Mouse (Mus musculus) gastrocnemius, postnatal 14 days (tissue): ENCODE data around the gene Nagk. TPM values are rescaled to one million over a fixed set of nuclear protein-coding genes. Genes with fewer than 3 reads are reported as not detected.
"Not testable (repeated sequence)": the region's sequence is repeated elsewhere in the genome, so short reads cannot be mapped to it uniquely, and the experiment has no call there.

ENCODE experiments used
- DNase-seq: peaks from one replicate; pipeline ENCODE4 v3.0.0; 2021; ENCODE audit warnings: mixed read lengths
- intact Hi-C: fragments of 180-260 bp; cut with DNase I; formaldehyde crosslinking; loops from one replicate; pipeline ENCODE4 v1.15.1; 2025; ENCODE audit warnings: low total_unique reads
- long read RNA-seq, 2 experiments: library from polyadenylated mRNA; stranded (forward); transcript quantifications; one replicate each; pipeline ENCODE4 v2.0.0; 2021
- total RNA-seq, 2 experiments: library from RNA; stranded (reverse); gene quantifications; 2 replicates each; pipeline ENCODE4 v1.2.3; 2021

The Nagk gene
- 1 to 10 TPM; 6.8 to 8.4 TPM for total RNA-seq
- long read RNA-seq, experiment 1, partial matches to known transcripts: 2 of 8 reads
- long read RNA-seq, experiment 1, other reads (novel, unspliced or antisense): 0 of 8 reads
- long read RNA-seq, experiment 2, transcript Nagk-201 (10 exons, 1,405 nt): major isoform, 8 of 15 reads
- long read RNA-seq, experiment 2, partial matches to known transcripts: 3 of 15 reads
- long read RNA-seq, experiment 2, other reads (novel, unspliced or antisense): 2 of 15 reads

DNA sequence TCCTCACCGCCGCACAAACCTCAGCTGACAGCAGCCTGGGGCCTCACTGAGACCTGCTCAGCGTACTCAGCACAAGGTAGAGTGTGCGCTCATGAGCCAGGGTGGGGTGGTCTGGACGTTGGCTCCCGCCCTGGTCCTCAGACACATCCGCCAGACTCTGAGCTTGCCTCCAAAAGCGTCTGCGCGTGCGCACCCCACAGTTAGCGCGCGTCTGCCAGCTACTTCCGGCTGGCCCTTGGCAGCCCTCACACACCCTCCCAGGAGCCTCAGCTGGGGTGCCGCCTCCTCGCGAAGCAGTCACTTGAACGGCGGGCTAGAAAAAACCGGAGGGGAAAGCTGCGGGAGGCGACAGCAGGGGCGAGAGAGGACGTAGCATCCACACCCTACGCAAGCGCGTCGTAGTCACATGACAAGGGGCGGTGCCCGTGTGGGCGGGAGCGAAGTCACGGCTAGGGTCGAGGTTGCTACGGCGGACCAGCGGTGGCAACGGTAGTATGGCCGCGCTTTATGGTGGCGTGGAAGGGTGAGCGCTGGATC is at the start of gene Nagk:
Nagk (plus strand) TSS at position 223 of the 537 bp plus-strand sequence.
- intact Hi-C loops: no loop called here
- DNase-seq: peak; percentile 92

DNA sequence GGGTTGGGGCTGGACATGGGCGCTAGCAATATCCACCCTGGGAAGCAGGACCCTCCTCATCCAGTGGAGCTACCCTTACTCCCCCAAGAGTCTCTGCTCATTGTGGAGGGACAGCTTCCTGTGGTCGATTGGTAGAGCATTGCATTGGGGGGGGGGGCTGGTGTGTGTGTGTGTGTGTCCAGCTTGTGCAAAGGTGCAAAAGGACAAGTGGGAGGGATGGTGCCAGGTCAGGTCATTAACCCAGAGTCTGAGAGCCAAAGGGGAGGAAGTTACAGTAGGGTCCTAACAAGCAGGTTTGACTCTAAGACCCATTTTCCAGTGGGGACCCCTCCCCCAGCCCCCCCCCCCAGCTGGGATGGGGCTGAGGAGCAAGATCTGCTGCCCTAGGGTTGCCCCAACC is 49.3 kb upstream of the Nagk start:
- DNase-seq: no peak
- intact Hi-C loops: no loop called here

DNA sequence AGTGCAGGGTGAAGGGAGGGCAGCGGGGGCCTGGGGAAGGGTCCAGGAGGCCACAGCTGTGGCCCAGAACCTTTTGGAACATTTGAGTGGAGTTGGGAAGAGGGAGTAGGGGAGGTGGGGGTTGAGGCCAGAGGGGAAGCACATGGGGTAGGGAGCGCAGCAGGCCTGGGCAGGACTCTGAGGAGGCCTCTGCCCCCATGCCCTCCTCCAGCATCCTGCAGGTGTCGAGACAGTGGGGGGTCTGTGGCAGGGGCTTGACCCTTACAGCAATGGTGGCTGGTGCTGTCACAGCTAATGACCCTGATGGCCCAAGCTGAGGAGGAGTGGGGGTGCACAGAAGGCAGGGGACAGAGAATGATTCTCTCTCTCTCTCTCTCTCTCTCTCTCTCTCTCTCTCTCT is 45.5 kb upstream of the Nagk start:
- intact Hi-C loops: no loop called here

DNA sequence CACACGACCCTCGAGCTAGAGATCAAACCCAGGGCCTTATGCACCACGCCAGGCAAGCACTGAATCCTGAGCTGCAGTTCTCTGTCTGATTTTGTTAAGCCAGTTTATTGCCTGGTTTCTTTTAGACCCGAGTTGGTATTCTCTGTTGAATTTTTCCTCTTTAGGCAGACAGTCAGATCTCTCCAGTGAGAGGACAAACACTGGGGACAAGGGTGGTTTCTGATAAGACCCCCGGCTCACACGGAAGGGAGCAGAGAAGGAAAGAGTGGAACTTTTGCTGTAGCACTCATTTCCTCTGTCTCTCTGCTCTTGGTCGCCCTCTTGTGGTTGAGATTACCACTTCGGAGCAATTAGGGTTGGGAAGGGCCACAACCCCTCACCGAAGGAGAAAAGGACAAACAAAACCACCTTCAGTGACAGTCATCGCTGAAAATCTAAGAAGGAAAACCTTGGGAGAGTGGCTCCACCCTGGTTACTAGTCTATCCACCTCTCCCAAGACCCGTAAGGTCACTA is 44.6 kb upstream of the Nagk start:
- DNase-seq: peak; percentile 36
- intact Hi-C loops: no loop called here

More for the DNA sequence above, 45.5 kb upstream of the Nagk start:
- no peak for DNase-seq

DNA sequence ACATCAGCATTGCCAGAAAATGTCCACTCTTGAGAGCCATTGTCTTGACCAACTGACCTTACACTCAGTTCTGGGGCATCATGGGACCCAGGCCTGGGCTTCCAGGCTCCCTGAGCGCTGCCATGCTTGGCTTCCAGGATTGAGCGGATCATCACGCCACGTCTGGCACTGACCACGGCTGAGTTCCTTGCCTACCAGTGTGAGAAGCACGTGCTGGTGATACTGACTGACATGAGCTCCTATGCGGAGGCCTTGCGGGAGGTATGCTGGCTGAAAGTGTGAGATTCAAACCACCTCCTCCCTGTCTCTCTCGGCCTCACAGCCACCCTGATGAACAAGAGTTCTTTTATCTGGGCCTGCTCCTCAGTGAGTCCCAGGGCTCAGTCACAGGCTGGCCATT is 38.7 kb upstream of the Nagk start:
- intact Hi-C loops: no loop called here
- no peak for DNase-seq

DNA sequence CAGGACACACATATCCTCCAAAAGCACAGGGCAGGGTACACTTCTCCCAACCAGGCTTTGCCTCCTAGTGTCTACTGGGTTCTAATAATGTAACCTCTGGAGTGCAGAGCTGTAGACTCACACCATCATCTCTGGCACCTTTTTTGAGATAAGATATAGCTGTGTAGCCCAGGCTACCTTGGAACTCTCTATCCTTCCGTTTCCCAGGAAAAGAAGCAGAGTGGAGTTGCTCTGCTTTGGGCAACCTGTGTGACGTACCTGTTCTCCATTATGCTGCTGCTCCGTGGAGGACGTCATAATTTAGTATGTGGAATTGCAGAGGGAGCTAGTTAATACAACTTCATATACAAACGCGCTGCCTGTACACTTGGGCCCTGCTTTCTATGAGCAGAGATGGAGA is 32.4 kb upstream of the Nagk start, which contains the start of gene Ankrd53:
Ankrd53 (plus strand) TSS at position 301 of the 400 bp plus-strand sequence.
- intact Hi-C loops: no loop called here
- DNase-seq: no peak

DNA sequence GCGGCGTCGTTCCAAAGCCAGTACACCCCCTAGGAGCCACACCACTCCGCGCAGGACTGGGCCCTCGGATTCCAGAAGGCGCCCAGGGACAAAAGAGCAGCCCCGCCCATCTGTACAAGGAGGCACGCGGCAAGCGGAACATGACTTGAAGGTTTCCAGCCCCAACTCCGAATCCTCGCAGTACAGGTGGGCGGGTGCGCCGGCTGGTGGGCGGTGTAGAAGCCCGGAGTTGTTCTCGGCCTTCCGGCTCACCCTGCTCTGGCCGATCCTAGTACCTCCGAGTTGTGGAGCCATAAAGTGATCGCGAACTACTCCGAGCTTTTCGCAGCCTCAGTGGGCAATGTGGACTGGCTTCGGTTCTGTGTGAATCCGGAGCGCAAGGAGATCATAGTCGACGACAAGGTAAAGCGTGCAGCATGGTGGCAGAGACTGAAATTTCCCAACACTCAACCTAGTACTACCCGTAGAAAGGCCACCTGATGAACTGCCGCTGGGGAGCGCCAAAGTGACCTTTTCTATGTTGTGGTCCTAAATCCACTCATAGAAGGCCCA is 31.8 kb upstream of the Nagk start:
- intact Hi-C loops: no loop called here
- DNase-seq: peak; percentile 22

DNA sequence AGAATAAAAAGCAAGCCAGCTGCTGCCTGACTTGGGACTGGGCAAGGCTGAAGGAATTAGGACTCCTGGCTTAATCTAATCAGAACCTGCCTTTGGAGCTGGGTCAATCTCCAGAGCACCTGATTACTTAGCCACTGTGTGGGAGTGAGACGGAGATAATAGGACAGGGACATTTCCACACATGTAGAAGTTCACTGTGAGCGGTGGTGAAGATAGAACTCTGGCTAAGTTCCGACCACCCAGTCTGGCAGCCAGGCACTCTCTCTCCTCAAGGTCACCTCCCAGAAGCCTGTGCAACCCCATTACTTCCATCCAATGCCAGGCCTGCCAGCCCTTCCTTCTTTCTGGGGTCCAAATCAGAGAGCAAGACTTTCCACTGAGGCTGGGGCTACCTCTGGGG is 27.8 kb upstream of the Nagk start:
- no peak for DNase-seq
- intact Hi-C loops: no loop called here

DNA sequence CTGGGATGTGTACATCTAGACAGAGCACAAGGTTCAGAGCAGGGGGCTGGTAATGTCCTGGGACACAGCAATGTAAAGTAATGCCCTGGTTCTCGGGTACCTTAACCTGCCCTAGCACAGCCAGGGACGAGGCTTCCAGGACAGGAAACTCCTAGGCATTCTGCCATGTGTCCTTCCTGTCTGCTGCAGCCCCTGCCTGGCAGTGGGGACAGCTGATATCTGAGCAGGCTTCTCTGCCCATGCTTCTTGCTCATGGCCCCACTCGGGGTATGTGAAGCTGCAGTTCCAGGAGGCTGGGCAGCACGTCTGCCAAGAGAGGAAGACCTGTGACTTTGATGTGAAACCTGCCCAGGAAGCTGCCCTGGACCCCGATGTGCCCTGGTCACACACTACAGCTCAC is 26.3 kb upstream of the Nagk start:
- intact Hi-C loops: no loop called here

DNA sequence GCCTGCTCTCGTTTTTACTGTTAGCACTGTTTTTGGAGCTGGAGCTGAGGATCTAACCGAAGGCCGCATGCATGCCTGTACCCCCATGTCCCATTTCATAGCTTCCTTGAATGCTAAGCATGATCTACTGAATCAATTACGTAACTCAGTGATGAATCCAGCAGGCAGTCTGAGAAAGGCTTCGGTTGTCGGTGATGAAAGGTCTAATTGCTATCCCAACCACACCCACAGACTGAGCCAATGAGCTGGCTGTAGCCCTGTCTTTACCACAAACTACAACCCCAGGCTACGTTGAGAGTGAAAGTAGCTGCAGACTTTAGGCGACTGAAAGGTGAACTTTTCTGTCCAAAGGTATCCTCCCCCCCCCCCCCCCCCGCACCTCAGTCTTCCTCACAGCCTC is 20.7 kb upstream of the Nagk start:
- intact Hi-C loops: no loop called here
- DNase-seq: no peak

More for the DNA sequence above, 26.3 kb upstream of the Nagk start:
- no peak for DNase-seq

DNA sequence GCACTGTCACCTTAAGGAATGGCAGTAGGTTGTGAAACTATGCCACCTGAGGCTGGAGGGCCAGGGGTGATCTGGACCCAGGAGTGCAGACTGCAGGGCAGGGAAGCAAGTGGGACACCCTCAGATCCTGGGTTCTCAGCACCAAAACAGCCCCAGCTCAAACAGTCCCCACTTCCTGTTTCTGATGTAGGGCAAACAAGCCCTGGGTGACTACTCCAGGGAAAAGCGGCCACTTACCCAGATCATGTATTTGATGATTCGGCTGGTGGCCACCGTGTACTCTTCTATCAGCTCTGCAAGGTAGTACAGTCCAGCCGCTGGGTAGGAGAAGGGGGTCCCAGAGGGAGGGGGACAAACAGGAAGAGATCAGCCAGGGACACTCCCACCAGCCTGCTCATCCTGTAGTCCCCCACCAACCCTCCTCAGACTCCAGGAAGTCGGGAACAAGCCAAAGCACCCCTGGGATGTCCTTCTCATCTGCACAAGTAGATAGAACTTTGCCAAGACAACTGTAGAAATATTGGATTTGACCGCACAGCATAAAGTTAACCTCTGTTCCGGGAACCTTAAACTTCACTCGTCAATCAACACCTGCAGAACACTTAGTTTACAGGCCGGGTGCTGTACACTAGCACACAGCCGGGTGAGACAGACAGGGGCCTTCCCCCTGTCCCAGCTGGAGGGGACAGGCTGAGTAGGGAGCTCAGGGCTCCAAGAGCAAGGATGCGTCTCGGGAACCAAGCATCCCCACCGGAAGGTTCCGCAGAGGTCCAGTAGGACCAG is 19.8 kb upstream of the Nagk start:
- intact Hi-C loops: loop anchor here (5.0 kb wide), 1 partner anchor 198 kb away; no protein-coding TSS in a partner anchor
- DNase-seq: no peak

DNA sequence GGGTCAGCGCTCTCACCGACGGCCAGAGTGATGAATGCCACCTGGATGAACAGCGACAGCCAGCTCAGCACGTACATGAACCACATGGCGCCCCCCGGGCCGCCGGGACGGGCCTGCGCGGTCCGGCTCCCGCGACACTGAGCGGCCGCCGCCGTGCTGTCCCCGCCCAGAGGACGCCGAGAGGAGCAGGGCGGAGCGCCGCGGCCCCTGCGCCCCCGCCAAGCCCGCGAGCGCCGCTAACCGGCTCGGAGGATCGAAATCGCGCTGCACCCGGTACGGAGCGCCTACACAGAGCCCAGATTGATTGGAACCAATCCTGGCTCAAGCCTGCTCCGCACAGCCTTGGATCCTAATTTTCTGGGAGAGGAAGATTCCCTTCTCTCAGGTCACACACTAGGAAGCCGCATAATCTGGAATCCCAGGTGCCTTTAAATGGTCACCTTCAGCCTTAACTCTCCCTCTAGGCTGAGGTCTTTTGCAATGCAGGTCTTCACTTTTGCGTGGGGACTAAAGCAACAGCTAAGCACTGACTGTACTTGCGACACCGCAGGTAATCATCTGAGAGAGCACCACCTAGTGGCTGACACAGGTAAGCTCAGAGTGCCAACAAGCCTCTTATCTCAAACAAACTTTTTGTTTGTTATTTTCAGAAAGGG is 19.0 kb upstream of the Nagk start, which contains the start of gene Tex261:
Tex261 (minus strand) TSS at position 176 of the 656 bp plus-strand sequence.
- DNase-seq: peak; percentile 93
- intact Hi-C loops: loop anchor here (5.0 kb wide), 1 partner anchor 198 kb away; no protein-coding TSS in a partner anchor

DNA sequence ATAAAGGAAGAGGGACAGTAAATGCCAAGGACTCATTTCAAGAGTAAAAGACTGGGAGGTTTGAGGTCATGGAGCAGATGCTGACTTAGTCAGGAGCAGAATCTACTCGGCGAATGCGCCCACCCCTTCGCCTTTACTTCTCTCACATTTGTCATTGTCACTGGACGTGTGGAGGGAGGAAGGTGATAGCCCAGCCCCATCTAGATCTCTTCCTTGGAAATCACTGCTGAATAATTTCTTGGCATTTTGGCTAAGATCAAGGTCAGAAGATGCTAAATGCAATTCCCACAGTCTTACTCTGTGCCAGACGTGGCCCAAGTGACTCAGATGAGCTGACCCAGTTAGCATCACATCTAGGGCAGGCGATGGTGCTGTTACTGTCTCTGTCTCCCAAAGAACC is 16.5 kb upstream of the Nagk start:
- no peak for DNase-seq
- intact Hi-C loops: loop anchor here (5.0 kb wide), 1 partner anchor 201 kb away; no protein-coding TSS in a partner anchor

DNA sequence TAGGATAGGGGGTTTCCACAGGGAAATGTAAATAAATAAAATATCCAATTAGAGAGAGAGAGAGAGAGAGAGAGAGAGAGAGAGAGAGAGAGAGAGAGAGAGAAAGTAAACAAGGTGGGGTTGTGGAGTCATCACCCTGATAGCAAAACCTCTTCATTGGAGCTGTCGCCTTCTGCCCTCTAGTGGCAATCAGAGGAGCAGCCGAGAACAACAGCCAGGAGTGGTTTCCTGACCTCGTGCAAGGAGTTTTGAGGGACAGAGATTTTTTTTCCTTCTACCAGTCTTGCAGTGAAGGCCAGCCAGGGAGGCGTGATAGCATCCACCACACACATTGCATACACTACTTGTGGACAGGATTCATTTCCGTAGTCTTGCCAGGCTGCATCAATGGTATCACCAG is 15.8 kb upstream of the Nagk start:
- peak; percentile 39 for DNase-seq
- intact Hi-C loops: loop anchor here (5.0 kb wide), 1 partner anchor 202 kb away; no protein-coding TSS in a partner anchor

DNA sequence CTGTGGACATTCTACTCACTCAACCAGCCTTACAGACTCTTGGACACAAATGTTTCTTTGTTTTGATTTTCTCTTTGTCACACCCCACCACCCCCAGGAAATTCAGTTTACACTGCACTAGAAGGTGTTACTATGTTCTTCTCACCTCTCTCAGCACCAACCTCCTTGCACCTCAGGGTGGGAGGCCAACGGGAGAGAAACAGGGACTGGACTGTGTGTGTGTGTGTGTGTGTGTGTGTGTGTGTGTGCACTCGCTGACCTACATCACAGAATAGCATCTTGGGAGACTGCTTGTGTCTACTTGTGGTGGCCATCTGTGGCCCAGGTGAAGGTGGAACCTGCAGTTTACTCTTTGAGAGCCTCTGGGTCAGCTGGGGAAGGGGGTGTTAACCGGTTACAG is 8.4 kb upstream of the Nagk start:
- no peak for DNase-seq
- intact Hi-C loops: no loop called here

DNA sequence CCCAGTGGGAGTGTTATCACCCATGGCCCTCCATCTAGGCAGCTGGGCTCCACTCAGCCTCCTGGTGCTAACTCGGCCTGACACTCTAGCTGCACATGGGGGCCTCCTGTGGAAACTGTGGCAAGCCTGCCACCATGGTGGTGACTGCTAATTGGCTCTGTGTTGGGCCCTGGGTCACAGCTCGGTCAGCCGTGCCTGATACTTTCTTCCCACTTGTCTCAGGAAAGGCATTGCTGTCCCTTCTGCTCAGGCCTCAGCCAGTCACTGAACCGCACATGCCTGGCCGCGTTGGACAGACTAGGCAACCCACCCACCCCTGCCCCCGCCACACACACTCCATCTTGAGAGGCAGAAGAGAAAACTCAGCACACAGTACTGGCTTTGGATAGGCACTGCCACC is 6.2 kb upstream of the Nagk start:
- no peak for DNase-seq
- intact Hi-C loops: no loop called here

DNA sequence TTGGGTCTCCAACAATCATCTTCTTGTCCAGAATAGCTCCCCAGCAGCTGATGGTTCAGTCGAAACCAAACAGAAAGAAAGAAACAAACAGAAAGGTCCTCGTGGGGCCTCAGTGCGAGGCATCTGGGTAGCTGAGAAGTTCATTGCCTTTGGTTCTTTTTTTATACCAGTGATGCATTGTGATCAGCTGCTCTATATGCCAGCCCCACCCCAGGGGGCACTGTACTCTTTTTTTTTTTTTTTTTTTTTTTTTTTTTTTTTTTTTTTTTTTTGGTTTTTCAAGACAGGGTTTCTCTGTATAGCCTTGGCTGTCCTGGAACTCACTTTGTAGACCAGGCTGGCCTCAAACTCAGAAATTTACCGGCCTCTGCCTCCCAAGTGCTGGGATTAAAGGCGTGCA is 4.2 kb upstream of the Nagk start:
- DNase-seq, intact Hi-C loops: not testable (repeated sequence)

DNA sequence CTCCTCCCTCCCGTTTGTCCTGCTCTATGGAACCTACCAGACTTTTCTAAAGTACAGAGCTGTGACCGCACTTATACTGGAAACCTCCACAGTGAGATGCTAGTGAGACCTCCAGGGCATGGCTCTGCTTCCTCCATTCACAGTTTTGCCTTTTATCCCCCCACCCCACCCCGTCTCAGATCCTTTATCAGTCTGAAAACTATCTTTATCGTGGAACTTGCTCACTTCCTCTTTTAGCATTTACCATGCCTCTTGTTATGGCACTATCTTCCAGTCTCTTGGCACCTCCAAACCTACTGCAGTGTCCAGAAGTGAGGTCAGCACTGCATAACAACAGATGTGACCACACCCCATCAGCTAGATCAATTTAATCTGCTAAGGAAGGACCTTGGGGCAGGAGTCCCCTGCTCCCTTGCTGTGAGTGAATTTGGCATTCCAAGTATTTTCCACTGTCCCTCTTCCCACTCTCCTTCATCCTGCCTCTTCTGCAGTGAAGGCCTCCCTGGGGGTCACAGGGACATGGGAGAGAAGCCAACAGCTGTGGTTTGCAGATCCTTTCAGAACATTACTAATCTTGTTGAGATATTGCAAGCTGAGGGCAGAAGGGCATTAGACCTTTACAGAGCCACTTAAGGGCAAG is 3.4 kb upstream of the Nagk start:
- intact Hi-C loops: no loop called here
- DNase-seq: no peak

DNA sequence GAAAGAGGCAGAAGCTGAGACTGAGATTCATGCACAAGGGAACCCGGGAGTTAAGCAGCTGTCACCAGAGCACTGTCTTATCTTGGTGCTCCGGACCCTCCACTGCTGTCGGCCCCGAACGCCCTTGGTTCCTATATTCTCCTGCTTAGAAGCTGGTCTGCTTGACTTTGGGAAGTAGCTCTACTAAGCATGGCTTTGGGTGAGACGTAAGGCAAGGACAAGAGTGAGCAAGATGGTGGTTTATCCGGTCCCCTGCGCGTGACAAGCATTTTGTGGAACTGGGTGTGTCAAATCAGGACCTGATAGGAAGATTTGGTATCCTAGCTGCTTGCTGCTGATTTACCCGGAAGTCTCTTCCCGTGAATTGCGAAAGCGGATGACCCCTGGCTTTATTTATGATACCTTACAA is 714 bp downstream of the Nagk start:
- no peak for DNase-seq
- intact Hi-C loops: no loop called here
